Mouse (Mus musculus) liver, postnatal 0 days (tissue): ENCODE results near the gene Tktl2.

Experiments
- CTCF ChIP-seq: sonication (generic); IDR thresholded peaks from 2 replicates; pipeline ENCODE4 v1.5.1; 2016; ENCODE audit warnings: antibody characterized with exemption, low read depth
- EP300 ChIP-seq: IDR thresholded peaks from 2 replicates; pipeline ENCODE4 v1.6.1; 2016; ENCODE audit warnings: antibody characterized with exemption, low read depth, mild to moderate bottlenecking

GRCm38 (mm10) chr8:66488556-66488955 lies 23.0 kb upstream of the Tktl2 start:
- TF ChIP-seq EP300 (no peak), CTCF (no peak)
